Mouse (Mus musculus): ENCODE results near the gene Abhd4. TPM values are rescaled to one million over a fixed set of nuclear protein-coding genes. Genes with fewer than 3 reads are reported as not detected.

Abhd4 gene
- total RNA-seq, 2 experiments from 2014 or later: 65.0 to 65.1 TPM

- DNase-seq: no peak
Measured at GRCm38 (mm10) chr14:54284839-54285238, 30.9 kb downstream of the Abhd4 start, which contains the start of gene Olfr49. TSS of gene Olfr49 (minus strand) at chr14:54284939.

- DNase-seq: no peak
Measured at GRCm38 (mm10) chr14:54300136-54300535, 46.1 kb downstream of the Abhd4 start.

- no peak for DNase-seq
Measured at GRCm38 (mm10) chr14:54300676-54301075, 46.7 kb downstream of the Abhd4 start.

GRCm38 (mm10) chr14:54311763-54312162, 57.8 kb downstream of the Abhd4 start:
- DNase-seq: no peak

Other genes with a start within 250 kb of the Abhd4 start
- gene Dad1, start 84 bp upstream of the Abhd4 start, total RNA-seq (2021): 100 to 1,000 TPM; 132 to 145 TPM
- not detected for gene Olfr49, start 30.8 kb downstream of the Abhd4 start, total RNA-seq (2021)
- 100 to 1,000 TPM; 114 to 126 TPM for gene Oxa1l, start 106.6 kb downstream of the Abhd4 start, total RNA-seq (2021)
- 1 to 10 TPM; 5.2 to 7.8 TPM for gene Slc7a7, start 163.6 kb downstream of the Abhd4 start, total RNA-seq (2021)
- gene Mrpl52, start 172.7 kb downstream of the Abhd4 start, total RNA-seq (2021): 100 to 1,000 TPM; 185 to 194 TPM
- gene Mmp14, start 177.4 kb downstream of the Abhd4 start, total RNA-seq (2021): 100 to 1,000 TPM; 129 to 131 TPM
- 10 to 100 TPM; 81.3 to 81.5 TPM for gene Lrp10, start 209.9 kb downstream of the Abhd4 start, total RNA-seq (2021)
- under 1 TPM; 0.14 to 0.23 TPM for gene Rem2, start 221.9 kb downstream of the Abhd4 start, total RNA-seq (2021)

Measured in heart, postnatal 4 days (tissue).